Mouse (Mus musculus): ENCODE measurements around the gene Smad1. TPM values are rescaled to one million over a fixed set of nuclear protein-coding genes. Genes with fewer than 3 reads are reported as not detected.
A peak's percentile ranks its signal among the peaks of the same experiment; 100 is the strongest.

Smad1 gene
- total RNA-seq, 2 experiments from 2014 or later = 24.4 to 31.7 TPM

- no peak for DNase-seq
Observed at GRCm38 (mm10) chr8:79382857-79383262, 16.5 kb downstream of the Smad1 start.

- DNase-seq = no peak
Observed at GRCm38 (mm10) chr8:79381771-79382170, 17.5 kb downstream of the Smad1 start.

GRCm38 (mm10) chr8:79380386-79380785 is 18.9 kb downstream of the Smad1 start:
- DNase-seq = no peak

- DNase-seq = no peak
Observed at GRCm38 (mm10) chr8:79379971-79380370, 19.3 kb downstream of the Smad1 start.

DNA sequence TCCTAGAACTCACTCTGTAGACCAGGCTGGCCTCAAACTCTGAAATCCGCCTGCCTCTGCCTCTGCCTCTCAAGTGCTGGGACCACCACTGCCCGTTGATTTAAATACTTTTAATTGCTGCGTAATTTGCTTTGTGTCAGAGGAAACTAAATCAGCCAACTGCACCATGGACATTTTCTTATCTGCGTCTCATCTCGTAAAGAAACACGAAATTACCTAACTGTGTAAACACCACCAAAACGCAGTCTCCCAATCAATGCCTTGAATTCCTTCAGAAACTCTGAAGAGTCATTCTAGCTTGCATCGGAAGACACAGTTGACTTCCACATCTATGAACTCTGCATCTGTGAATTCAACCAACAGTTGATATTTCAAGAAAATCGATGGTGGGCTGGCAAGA is 22.7 kb downstream of the Smad1 start:
- no peak for DNase-seq

GRCm38 (mm10) chr8:79375775-79376123 is 23.6 kb downstream of the Smad1 start:
- peak; percentile 47 to 50 for DNase-seq

DNA sequence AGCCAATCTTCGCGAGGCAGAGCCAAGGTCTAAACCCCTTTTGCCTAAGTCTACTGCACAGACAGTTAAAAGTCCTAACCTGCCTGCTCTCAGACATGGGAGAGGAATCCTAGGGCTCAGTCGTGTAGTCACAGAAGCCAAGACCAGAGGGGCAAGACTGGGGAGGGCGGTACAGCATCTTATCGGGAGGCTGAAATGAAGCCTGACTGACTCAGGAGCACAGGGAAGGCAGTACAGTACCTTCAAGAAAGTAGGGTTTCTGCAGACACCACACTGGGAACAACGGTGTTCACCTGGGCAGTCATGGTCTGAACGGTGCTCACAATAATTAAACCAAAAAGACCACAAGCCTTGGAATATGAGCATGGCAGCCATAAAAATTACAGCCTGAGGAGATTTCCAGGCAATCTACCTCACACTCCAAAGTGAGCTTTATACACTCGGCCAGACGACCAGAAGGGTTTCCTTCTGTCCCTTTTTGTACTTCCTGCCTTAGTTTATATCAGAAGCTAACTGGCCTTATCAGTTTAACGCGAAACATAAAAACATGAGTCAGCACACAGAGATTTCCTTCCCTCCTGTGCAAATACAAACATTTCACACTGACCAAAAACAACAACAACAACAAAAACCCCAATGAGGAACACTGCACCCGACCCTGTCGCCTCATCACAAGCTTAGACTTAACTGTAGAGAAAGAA is 24.1 kb downstream of the Smad1 start:
- DNase-seq = no peak

- no peak for DNase-seq
Observed at GRCm38 (mm10) chr8:79374410-79374809, 24.9 kb downstream of the Smad1 start.

GRCm38 (mm10) chr8:79373563-79373962 is 25.8 kb downstream of the Smad1 start:
- DNase-seq = no peak

- no peak for DNase-seq
Observed at GRCm38 (mm10) chr8:79372960-79373359, 26.4 kb downstream of the Smad1 start.

- DNase-seq = no peak
Observed at GRCm38 (mm10) chr8:79372521-79372920, 26.8 kb downstream of the Smad1 start.

- no peak for DNase-seq
Observed at GRCm38 (mm10) chr8:79372084-79372483, 27.2 kb downstream of the Smad1 start.

DNA sequence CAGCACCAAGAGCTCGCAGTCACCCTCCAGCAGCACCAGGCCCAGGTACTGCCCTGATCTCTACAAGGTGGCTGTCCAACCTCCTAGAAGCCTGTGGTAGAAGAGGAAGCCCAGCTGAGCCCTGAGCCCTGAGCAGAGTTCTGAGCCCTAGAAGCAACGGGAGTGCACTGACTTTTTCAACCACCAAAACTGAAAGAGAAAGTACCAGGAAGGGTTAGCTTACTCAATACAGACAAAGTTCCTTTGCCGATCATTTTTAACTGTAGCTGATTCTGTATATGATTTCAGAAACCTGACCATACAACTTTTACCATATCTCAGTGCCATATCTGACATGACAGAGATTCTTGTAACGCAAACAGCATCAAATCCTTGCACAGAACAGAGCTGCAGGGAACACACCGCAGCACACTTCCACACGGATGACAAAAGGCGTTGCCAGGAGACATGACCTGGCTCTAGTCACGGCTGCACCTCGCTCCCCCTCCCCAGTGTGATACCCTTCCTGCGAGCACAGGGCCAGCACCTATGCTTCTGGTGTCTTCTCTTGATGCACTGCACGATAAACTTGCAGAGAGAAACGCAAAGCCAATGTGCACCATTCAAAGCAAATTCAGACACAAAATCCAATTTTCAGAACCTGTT is 28.6 kb downstream of the Smad1 start:
- DNase-seq = no peak

GRCm38 (mm10) chr8:79369163-79369562 is 30.2 kb downstream of the Smad1 start:
- no peak for DNase-seq

DNA sequence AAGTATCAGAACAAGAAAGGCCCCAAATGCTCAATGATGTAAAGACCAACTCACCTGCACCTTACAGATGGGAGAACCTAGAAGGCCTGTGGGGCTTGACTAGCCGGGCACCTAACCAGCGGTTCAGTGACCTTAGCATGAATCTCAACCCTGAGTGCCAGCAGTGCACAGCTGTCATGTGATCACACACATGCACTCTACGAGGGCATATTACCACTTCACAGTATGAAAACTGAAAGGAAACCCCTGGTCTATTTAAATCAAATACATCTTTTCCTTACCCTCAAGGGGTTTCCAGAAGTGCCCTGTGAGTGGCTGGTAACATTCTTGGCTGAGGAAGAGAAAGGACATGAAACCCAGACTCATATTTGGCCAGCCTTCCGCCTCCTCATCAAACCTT is 31.4 kb downstream of the Smad1 start:
- DNase-seq = no peak

- no peak for DNase-seq
Observed at GRCm38 (mm10) chr8:79367350-79367749, 32.0 kb downstream of the Smad1 start.

DNA sequence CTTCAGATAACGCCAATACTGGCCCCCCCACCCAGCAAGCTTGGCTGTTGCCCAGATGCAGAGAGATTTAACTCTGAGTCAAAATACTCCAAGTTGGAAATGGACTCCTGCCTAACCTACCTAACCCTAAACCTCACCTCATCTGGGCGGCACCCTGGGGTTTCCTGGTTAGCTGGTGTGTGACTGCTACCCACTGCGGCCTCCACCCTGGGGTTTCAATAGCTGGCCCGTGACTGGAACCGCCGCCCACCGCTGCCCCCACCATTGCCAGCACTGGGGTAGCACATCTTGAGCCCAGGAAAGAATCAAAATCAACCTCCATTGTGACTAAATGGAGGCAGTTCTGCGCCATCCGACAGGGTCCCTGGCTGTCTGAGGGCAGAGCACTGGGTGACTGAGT is 33.1 kb downstream of the Smad1 start:
- DNase-seq = no peak

- no peak for DNase-seq
Observed at GRCm38 (mm10) chr8:79365707-79366106, 33.6 kb downstream of the Smad1 start.

DNA sequence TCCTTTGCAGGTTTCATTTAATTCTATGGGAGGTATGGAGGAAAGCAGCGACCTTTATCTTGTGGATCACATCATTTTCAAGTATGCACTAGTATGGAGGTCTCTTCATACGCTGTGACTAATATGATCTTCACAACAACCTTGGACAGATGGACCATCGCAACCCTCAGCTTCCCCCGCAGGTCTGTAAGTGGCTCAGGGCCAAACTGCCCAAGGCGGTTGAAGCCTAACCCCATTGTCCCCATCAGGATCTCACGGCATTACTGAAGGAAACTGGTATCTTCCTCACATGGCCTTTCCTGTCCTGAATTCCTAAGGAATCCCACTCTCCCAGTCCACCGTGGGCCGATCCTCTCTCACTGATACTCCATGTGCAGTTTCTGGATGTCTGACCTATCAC is 34.5 kb downstream of the Smad1 start:
- DNase-seq = no peak

DNA sequence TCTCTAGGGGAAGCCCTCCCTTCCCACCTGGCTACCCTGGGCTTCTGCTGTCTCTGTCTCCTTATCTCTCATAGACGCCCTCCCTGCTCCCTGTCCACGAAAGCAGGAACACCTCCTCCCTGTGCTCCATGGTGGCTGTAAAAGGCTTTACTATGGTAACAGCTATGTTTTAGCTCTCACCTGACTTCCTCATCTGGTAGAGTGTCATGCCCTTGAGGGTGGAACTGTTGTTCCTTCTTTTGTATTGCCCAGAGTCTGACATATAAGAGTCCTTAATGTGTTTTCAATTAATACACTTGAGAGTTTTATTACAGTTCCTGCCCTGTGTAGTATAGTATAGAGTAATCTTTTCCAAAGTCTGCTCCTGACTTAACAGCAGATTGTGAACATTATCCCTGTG is 36.9 kb downstream of the Smad1 start:
- no peak for DNase-seq

- DNase-seq = no peak
Observed at GRCm38 (mm10) chr8:79360774-79361527, 38.4 kb downstream of the Smad1 start.

DNA sequence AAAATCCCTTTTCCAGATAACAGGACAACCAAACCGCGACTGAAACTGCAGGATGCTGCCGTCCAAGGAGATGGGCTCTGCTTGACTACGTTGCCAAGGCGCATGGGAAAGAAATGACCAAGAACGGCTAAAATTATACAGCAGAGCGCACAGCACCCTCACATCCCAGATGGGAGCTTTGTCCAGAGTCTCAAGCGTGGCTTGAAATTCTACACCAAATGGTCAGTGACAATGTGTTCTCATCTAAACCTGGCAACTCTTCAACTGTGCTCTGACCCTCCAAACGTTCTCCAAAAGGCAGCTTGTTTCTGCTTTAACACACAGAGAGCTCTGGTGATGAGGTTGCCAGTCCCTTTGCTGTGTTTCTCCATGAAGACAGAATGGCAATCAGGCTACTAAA is 39.0 kb downstream of the Smad1 start:
- DNase-seq = no peak

- peak in 1 of 2 experiments; percentile 45 for DNase-seq
Observed at GRCm38 (mm10) chr8:79355721-79356434, 43.4 kb downstream of the Smad1 start.

Measured in layer of hippocampus, postnatal 36 days (tissue).